Mouse (Mus musculus): ENCODE results near the gene Crygs. TPM values are rescaled to one million over a fixed set of nuclear protein-coding genes. Genes with fewer than 3 reads are reported as not detected.
A peak's percentile ranks its signal among the peaks of the same experiment; 100 is the strongest.
"Not testable (repeated sequence)": the region's sequence is repeated elsewhere in the genome, so short reads cannot be mapped to it uniquely, and the experiment has no call there.

Gene Crygs
- total RNA-seq, 2 experiments from 2014 or later, result not detected

DNA sequence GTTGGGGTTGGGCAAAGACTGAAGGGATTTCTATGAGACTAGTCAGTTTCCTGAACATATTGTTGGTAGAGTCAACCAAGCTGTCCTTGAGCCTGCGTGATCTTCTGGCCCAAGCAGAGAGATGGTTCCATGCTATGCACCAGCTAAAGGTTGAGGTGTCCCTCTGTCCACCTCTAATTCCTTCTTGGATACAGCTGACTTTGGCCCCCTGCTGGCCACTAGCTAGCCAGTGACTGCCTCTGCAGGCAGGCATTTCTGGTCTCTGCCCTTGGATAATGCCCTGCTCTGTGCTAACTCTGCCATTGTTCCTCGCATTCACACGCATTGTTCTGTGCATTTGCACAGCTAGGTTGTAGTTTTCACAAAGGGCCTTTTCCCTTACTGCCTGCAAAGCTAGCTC is 15.9 kb downstream of the Crygs start:
- intact Hi-C loops (cut with DNase I; ENCODE audit: low total_unique reads), result no loop called here
- no peak for DNase-seq

- intact Hi-C loops (cut with DNase I; ENCODE audit: low total_unique reads), result no loop called here
- DNase-seq, result no peak
Measured at GRCm38 (mm10) chr16:22791235-22791634, 20.1 kb downstream of the Crygs start.

DNA sequence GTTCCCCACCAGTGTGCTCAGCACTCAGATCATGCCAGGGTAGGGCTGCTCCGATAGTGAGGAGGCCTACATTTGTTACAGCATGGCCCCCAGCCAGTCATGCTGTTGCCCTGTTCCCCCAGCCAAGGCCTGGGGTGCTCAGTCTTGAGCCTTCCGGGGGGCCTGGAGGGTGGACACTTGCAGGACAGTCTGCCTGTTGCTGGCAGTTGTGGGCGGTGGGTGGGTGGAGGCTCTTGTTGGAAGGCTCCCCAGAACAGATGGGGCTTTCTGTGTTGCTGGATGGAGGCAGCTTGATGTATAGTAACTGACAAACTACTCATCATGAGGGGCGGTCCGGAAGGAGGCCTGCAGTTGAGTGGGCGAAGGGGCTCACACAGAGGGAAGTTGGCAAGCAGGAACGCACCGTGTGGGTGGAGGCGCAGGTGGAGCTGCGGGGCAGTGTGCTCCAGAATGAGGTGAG is 21.4 kb downstream of the Crygs start:
- DNase-seq, result no peak

GRCm38 (mm10) chr16:22782686-22783085 is 28.7 kb downstream of the Crygs start:
- DNase-seq, result no peak
- intact Hi-C loops (cut with DNase I; ENCODE audit: low total_unique reads), result no loop called here

More for the DNA sequence above, 21.4 kb downstream of the Crygs start:
- intact Hi-C loops (cut with DNase I; ENCODE audit: low total_unique reads), result no loop called here

- no peak for DNase-seq
- intact Hi-C loops (cut with DNase I; ENCODE audit: low total_unique reads), result no loop called here
Measured at GRCm38 (mm10) chr16:22779228-22779835, 32.0 kb downstream of the Crygs start.

DNA sequence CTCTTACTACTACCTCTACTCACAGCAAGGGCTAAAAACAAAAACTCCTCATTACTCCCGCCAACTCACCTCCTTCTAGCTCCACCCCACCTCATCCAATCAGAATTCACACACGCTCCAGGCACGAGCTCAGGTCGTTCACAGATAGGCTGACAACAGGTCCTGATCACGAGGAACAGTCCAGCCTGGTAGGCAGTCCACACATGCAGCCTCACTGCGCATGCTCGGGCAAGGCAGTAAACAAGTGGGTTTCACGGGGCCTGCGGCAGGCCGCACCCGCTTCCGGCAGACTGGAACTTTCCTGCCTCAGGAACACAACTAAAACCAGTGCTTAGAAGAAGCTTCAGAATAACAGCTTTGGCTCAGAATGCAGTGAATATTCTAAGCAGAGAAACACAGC is 33.1 kb downstream of the Crygs start:
- DNase-seq; intact Hi-C loops (cut with DNase I; ENCODE audit: low total_unique reads): not testable (repeated sequence)

GRCm38 (mm10) chr16:22775471-22775985 is 35.8 kb downstream of the Crygs start:
- intact Hi-C loops (cut with DNase I; ENCODE audit: low total_unique reads), result no loop called here

GRCm38 (mm10) chr16:22768661-22769060 is 42.7 kb downstream of the Crygs start:
- intact Hi-C loops (cut with DNase I; ENCODE audit: low total_unique reads), result no loop called here
- DNase-seq, result no peak

More at GRCm38 (mm10) chr16:22775471-22775985, 35.8 kb downstream of the Crygs start:
- DNase-seq, result no peak

DNA sequence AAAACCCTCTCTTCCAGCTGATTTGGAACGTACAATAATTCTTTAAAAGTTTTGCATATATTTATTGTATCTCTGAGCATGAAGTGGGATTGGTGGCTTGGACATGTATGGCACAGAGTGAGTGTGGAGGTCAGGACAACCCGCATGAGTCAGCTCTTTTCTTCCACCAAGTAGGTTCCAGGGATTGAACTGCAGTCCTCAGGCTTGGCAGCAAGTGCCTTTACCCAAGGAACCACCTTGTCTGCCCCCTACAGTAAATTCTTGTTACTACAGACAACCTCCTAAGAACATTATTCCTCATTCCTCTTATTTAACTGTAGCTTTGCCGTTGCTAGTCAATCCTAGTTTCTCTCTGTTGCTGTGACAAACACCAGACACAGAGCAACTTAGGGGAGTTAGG is 44.0 kb downstream of the Crygs start:
- intact Hi-C loops (cut with DNase I; ENCODE audit: low total_unique reads), result no loop called here

GRCm38 (mm10) chr16:22766738-22767211 is 44.6 kb downstream of the Crygs start:
- peak; percentile 14 for DNase-seq
- intact Hi-C loops (cut with DNase I; ENCODE audit: low total_unique reads), result no loop called here

More for the DNA sequence above, 44.0 kb downstream of the Crygs start:
- no peak for DNase-seq

GRCm38 (mm10) chr16:22765531-22765930 is 45.8 kb downstream of the Crygs start:
- no peak for DNase-seq
- intact Hi-C loops (cut with DNase I; ENCODE audit: low total_unique reads), result no loop called here

Other genes starting within 250 kb of the Crygs start
- under 1 TPM; 0.82 to 0.94 TPM for gene Dgkg, start 154.4 kb downstream of the Crygs start, total RNA-seq (2021)
- gene Tbccd1, start 46.1 kb upstream of the Crygs start, total RNA-seq (2021), result 1 to 10 TPM; 5.0 to 6.2 TPM
- 10 to 100 TPM; 36.0 to 41.9 TPM for gene Dnajb11, start 46.3 kb upstream of the Crygs start, total RNA-seq (2021)
- under 1 TPM; 0.23 to 0.58 TPM for gene Ahsg, start 79.7 kb upstream of the Crygs start, total RNA-seq (2021)
- gene Fetub, start 106.8 kb upstream of the Crygs start, total RNA-seq (2021), result not detected
- not detected for gene Hrg, start 139.5 kb upstream of the Crygs start, total RNA-seq (2021)
- gene Kng2, start 217.9 kb upstream of the Crygs start, total RNA-seq (2021), result not detected
- not detected for gene Kng1, start 246.3 kb upstream of the Crygs start, total RNA-seq (2021)